Comparison of ENCODE assay signal across 9 mouse cellular contexts in the genomic region with DNA sequence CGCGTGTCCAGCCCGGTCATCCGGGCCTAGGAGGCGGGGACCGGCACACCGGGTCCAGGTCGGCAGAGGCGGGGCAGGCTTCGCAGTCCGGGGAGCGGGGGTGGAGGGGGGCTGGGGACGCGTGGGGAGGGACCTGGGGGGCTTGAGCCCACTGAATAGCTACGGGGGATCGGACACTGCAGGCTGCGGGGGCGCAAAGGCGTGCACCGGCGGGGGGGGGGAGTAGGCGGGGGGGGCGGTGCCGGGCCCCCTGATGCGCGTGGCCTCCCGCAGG. TPM values are rescaled to one million over a fixed set of nuclear protein-coding genes. Genes with fewer than 3 reads are reported as not detected.
A peak's percentile ranks its signal among the peaks of the same experiment; 100 is the strongest.
DNase-seq lines count a peak whose midpoint lies in the region; ATAC-seq and TF ChIP-seq lines count a peak whose summit lies in the region.
"Had no signal": no experiment of that assay in that cellular context is flagged by ENCODE, and none has a peak within 500 bp of the region (broad histone marks: within the 10 kb centered on the region; RNA-seq: fewer than 3 reads in every experiment).

No protein-coding gene starts in this region.

- no peak for DNase-seq in gastrocnemius, adult 2 months
- DNase-seq in gastrocnemius, postnatal 10 days: no peak
- DNase-seq in neural tube, embryonic 11.5 days (ENCODE audit: low spot score): no peak
- no peak for DNase-seq in neural tube, embryonic 10.5 days (ENCODE audit: extremely low spot score, low spot score)
- no peak for DNase-seq in testis, postnatal 10 days (ENCODE audit: low spot score)
- no peak for DNase-seq in left cerebral cortex, adult 8-10 months (ENCODE audit: low spot score in 2 of 2)

- no peaks in the 10 kb centered on the region for H3K36me3 ChIP-seq in neural tube, embryonic 11.5 days (ENCODE audit: control insufficient read depth, insufficient read depth, low read length)
- no peaks in the 10 kb centered on the region for H3K36me3 ChIP-seq in limb, embryonic 15.5 days
- no peaks in the 10 kb centered on the region for H3K36me3 ChIP-seq in stomach, embryonic 15.5 days

- no peak for TF ChIP-seq CTCF in gastrocnemius, adult 2 months (IDR thresholded peaks at IDR 0.05)

- H3K4me3 ChIP-seq in gastrocnemius, adult 2 months: peak overlapping the region; percentile 84
- H3K4me3 ChIP-seq in neural tube, embryonic 11.5 days (ENCODE audit: low read depth, low read length): peak overlapping the region; percentile 41
- H3K4me3 ChIP-seq in limb, embryonic 15.5 days: peak overlapping the region; percentile 57
- peak overlapping the region; percentile 68 for H3K4me3 ChIP-seq in stomach, embryonic 15.5 days (replicated peaks)

- no peak overlapping the region; the same call in 1 of the 2 replicates for H3K9ac ChIP-seq in neural tube, embryonic 11.5 days (ENCODE audit: low read length)
- H3K9ac ChIP-seq in limb, embryonic 15.5 days: 0 out of 2 replicates have a peak overlapping the region, but pooled peaks have one; percentile 7
- peak overlapping the region; percentile 66 for H3K9ac ChIP-seq in stomach, embryonic 15.5 days

- ATAC-seq in neural tube, embryonic 11.5 days (ENCODE audit: insufficient read depth, low FRiP score, low TSS enrichment): no peak
- no peak for ATAC-seq in limb, embryonic 15.5 days (ENCODE audit: insufficient number of reproducible peaks, low FRiP score, low TSS enrichment, low read depth)
- ATAC-seq in stomach, embryonic 15.5 days (ENCODE audit: insufficient read depth, low FRiP score, low read depth): peak; percentile 78

- peaks cover 99% of the 10 kb centered on the region for H3K27me3 ChIP-seq in neural tube, embryonic 11.5 days (ENCODE audit: control insufficient read depth, insufficient read depth, low read length)
- H3K27me3 ChIP-seq in limb, embryonic 15.5 days: peaks cover 99% of the 10 kb centered on the region
- peaks cover 71% of the 10 kb centered on the region for H3K27me3 ChIP-seq in stomach, embryonic 15.5 days (replicated peaks)

- no peaks in the 10 kb centered on the region for H3K9me3 ChIP-seq in neural tube, embryonic 11.5 days (ENCODE audit: control insufficient read depth, low read length)
- H3K9me3 ChIP-seq in limb, embryonic 15.5 days: no peaks in the 10 kb centered on the region
- H3K9me3 ChIP-seq in stomach, embryonic 15.5 days: no peaks in the 10 kb centered on the region

- peaks cover 12% of the 10 kb centered on the region for H3K4me1 ChIP-seq in neural tube, embryonic 11.5 days (ENCODE audit: control insufficient read depth, insufficient read depth, low read length)
- peaks cover 36% of the 10 kb centered on the region for H3K4me1 ChIP-seq in limb, embryonic 15.5 days
- H3K4me1 ChIP-seq in stomach, embryonic 15.5 days: peaks cover 9% of the 10 kb centered on the region; the same call in 1 of the 2 replicates

- H3K27ac ChIP-seq in gastrocnemius, adult 2 months: peak overlapping the region; percentile 24; the same call in 1 of the 2 replicates
- no peak overlapping the region for H3K27ac ChIP-seq in neural tube, embryonic 11.5 days (ENCODE audit: low read depth, low read length)
- no peak overlapping the region for H3K27ac ChIP-seq in limb, embryonic 15.5 days
- peak overlapping the region; percentile 98 for H3K27ac ChIP-seq in stomach, embryonic 15.5 days

- intact Hi-C loops in gastrocnemius, adult 2 months (cut with DNase I): no loop called here

- 7% methylated on average over 3 of the region's 27 CpGs for WGBS in neural tube, embryonic 11.5 days
- WGBS in limb, embryonic 15.5 days: 0% methylated on average over 19 of the region's 27 CpGs
- WGBS in stomach, embryonic 15.5 days: 0% methylated on average over 15 of the region's 27 CpGs

- H3K4me2 ChIP-seq in neural tube, embryonic 11.5 days (ENCODE audit: low read depth): peak overlapping the region; percentile 75
- peak overlapping the region; percentile 99 for H3K4me2 ChIP-seq in limb, embryonic 15.5 days
- peak overlapping the region; percentile 82 for H3K4me2 ChIP-seq in stomach, embryonic 15.5 days

RNA-seq across cellular contexts. Expression of a gene that starts 0.3 kb away (rescaled TPM):
- total RNA-seq in gastrocnemius, adult 2 months (2021): under 1 TPM; 0.10 to 0.14 TPM
- total RNA-seq in gastrocnemius, postnatal 10 days (2021): under 1 TPM; 0.16 to 0.27 TPM
- 2.6 and 6.1 TPM in 2 replicates for polyA plus RNA-seq in neural tube, embryonic 11.5 days (2014; fragmentation: Nextera tagmentation; extraction: Ambion mirVana)
- polyA plus RNA-seq in limb, embryonic 15.5 days (2015; fragmentation: Nextera tagmentation; extraction: Ambion mirVana): 0.22 and 0.37 TPM in 2 replicates
- 131 and 136 TPM in 2 replicates for polyA plus RNA-seq in stomach, embryonic 15.5 days (2015; fragmentation: Nextera tagmentation; extraction: Ambion mirVana)
- 1 to 10 TPM in 2 of 4 experiments, under 1 TPM in 2; 0.54 to 1.6 (median 0.84) TPM for total RNA-seq in left cerebral cortex, adult 8-10 months (2022)
- total RNA-seq: gastrocnemius, postnatal 25 days had no signal

RNA-seq across cellular contexts. Expression of a gene that starts 24.3 kb away (rescaled TPM):
- total RNA-seq in gastrocnemius, adult 2 months (2021): 10 to 100 TPM; 16.2 to 17.9 TPM
- 10 to 100 TPM; 13.0 to 17.7 TPM for total RNA-seq in gastrocnemius, postnatal 10 days (2021)
- polyA plus RNA-seq in neural tube, embryonic 11.5 days (2014; fragmentation: Nextera tagmentation; extraction: Ambion mirVana): 56.9 and 63.7 TPM in 2 replicates
- 61.1 and 62.0 TPM in 2 replicates for polyA plus RNA-seq in limb, embryonic 15.5 days (2015; fragmentation: Nextera tagmentation; extraction: Ambion mirVana)
- polyA plus RNA-seq in stomach, embryonic 15.5 days (2015; fragmentation: Nextera tagmentation; extraction: Ambion mirVana): 53.9 and 56.3 TPM in 2 replicates
- 10 to 100 TPM; 33.9 to 43.3 (median 41.4) TPM for total RNA-seq in left cerebral cortex, adult 8-10 months (2022)

RNA-seq across cellular contexts. Expression of a gene that starts 32.1 kb away (rescaled TPM):
- under 1 TPM; 0.20 TPM for total RNA-seq in gastrocnemius, adult 2 months (2021)
- 1 to 10 TPM in 1 of 2 experiments, under 1 TPM in 1; 0.78 to 1.1 TPM for total RNA-seq in gastrocnemius, postnatal 10 days (2021)
- polyA plus RNA-seq in neural tube, embryonic 11.5 days (2014; fragmentation: Nextera tagmentation; extraction: Ambion mirVana): 15.4 and 15.5 TPM in 2 replicates
- 6.4 and 6.8 TPM in 2 replicates for polyA plus RNA-seq in limb, embryonic 15.5 days (2015; fragmentation: Nextera tagmentation; extraction: Ambion mirVana)
- polyA plus RNA-seq in stomach, embryonic 15.5 days (2015; fragmentation: Nextera tagmentation; extraction: Ambion mirVana): 0.77 and 0.90 TPM in 2 replicates
- total RNA-seq in left cerebral cortex, adult 8-10 months (2022): 1 to 10 TPM; 1.2 to 2.2 (median 1.9) TPM

RNA-seq across cellular contexts. Expression of a gene that starts 43.9 kb away (rescaled TPM):
- total RNA-seq in gastrocnemius, adult 2 months (2021): not detected
- total RNA-seq in gastrocnemius, postnatal 10 days (2021): under 1 TPM; 0.09 to 0.27 TPM
- polyA plus RNA-seq in neural tube, embryonic 11.5 days (2014; fragmentation: Nextera tagmentation; extraction: Ambion mirVana): 1.1 and 1.3 TPM in 2 replicates
- polyA plus RNA-seq in limb, embryonic 15.5 days (2015; fragmentation: Nextera tagmentation; extraction: Ambion mirVana): 0.20 and 0.29 TPM in 2 replicates
- 7.2 and 9.4 TPM in 2 replicates for polyA plus RNA-seq in stomach, embryonic 15.5 days (2015; fragmentation: Nextera tagmentation; extraction: Ambion mirVana)
- total RNA-seq in left cerebral cortex, adult 8-10 months (2022): under 1 TPM; 0.13 to 0.34 (median 0.15) TPM
- total RNA-seq: gastrocnemius, postnatal 25 days had no signal

Comparison
In these comparisons a context has a peak if more than half of its experiments do, and no peak if none do; other contexts are left out.
1. H3K27ac ChIP-seq: peak in gastrocnemius, adult 2 months (single experiment) and stomach, embryonic 15.5 days (single experiment); none in neural tube, embryonic 11.5 days (single experiment) and limb, embryonic 15.5 days (single experiment).
2. Peak in every context shown above with its lines, with median percentiles within 50 percentile points of each other: H3K4me3 ChIP-seq and H3K4me2 ChIP-seq.